Mouse (Mus musculus): ENCODE results near the gene Myom1.

Myom1 gene

GRCm38 (mm10) chr17:71127464-71128110 is 125.2 kb downstream of the Myom1 start:
- Histone ChIP-seq H3K4me3 (replicated peaks; ENCODE audit: low read length) (no peak overlapping the region), H3K9me3 (ENCODE audit: low read length) (no peaks in the 10 kb centered on the region), H3K4me1 (replicated peaks; ENCODE audit: low read depth, low read length) (peaks cover 7% of the 10 kb centered on the region), H3K27me3 (ENCODE audit: insufficient read depth, low read length) (peaks cover 23% of the 10 kb centered on the region), H3K36me3 (ENCODE audit: insufficient read depth, low read length) (no peaks in the 10 kb centered on the region)
- no peak for TF ChIP-seq CTCF (conservative IDR thresholded peaks at IDR 0.05; ENCODE audit: low read length)
- TF ChIP-seq NANOG (IDR thresholded peaks at IDR 0.05; ENCODE audit: borderline replicate concordance, low read length), result no peak
- no peak for TF ChIP-seq POU5F1 (IDR thresholded peaks at IDR 0.05; ENCODE audit: borderline replicate concordance, low read length)

GRCm38 (mm10) chr17:71129489-71130261 is 127.2 kb downstream of the Myom1 start:
- no peak overlapping the region for H3K4me3 ChIP-seq (replicated peaks; ENCODE audit: low read length)
- peaks cover 23% of the 10 kb centered on the region for H3K27me3 ChIP-seq (ENCODE audit: insufficient read depth, low read length)
- H3K9me3 ChIP-seq (ENCODE audit: low read length), result 0 out of 2 replicates have a peak, but pooled peaks cover 8% of the 10 kb centered on the region
- TF ChIP-seq POU5F1 (IDR thresholded peaks at IDR 0.05; ENCODE audit: borderline replicate concordance, low read length) (no peak), CTCF (conservative IDR thresholded peaks at IDR 0.05; ENCODE audit: low read length) (no peak), NANOG (IDR thresholded peaks at IDR 0.05; ENCODE audit: borderline replicate concordance, low read length) (no peak)
- H3K4me1 ChIP-seq (replicated peaks; ENCODE audit: low read depth, low read length), result peaks cover 7% of the 10 kb centered on the region
- no peaks in the 10 kb centered on the region for H3K36me3 ChIP-seq (ENCODE audit: insufficient read depth, low read length)

- H3K4me1 ChIP-seq (replicated peaks; ENCODE audit: low read depth, low read length), result no peaks in the 10 kb centered on the region
- H3K36me3 ChIP-seq (ENCODE audit: insufficient read depth, low read length), result no peaks in the 10 kb centered on the region
- H3K9me3 ChIP-seq (ENCODE audit: low read length), result 0 out of 2 replicates have a peak, but pooled peaks cover 8% of the 10 kb centered on the region
- H3K27me3 ChIP-seq (ENCODE audit: insufficient read depth, low read length), result peaks cover 7% of the 10 kb centered on the region
- no peak for TF ChIP-seq NANOG (IDR thresholded peaks at IDR 0.05; ENCODE audit: borderline replicate concordance, low read length)
- no peak for TF ChIP-seq CTCF (conservative IDR thresholded peaks at IDR 0.05; ENCODE audit: low read length)
- no peak for TF ChIP-seq POU5F1 (IDR thresholded peaks at IDR 0.05; ENCODE audit: borderline replicate concordance, low read length)
- H3K4me3 ChIP-seq (replicated peaks; ENCODE audit: low read length), result no peak overlapping the region
These were observed 129.8 kb downstream of the Myom1 start for GRCm38 (mm10) chr17:71132221-71132620.

GRCm38 (mm10) chr17:71132856-71133439 is 130.5 kb downstream of the Myom1 start:
- Histone ChIP-seq H3K27me3 (ENCODE audit: insufficient read depth, low read length) (no peaks in the 10 kb centered on the region), H3K4me1 (replicated peaks; ENCODE audit: low read depth, low read length) (no peaks in the 10 kb centered on the region), H3K36me3 (ENCODE audit: insufficient read depth, low read length) (no peaks in the 10 kb centered on the region), H3K4me3 (replicated peaks; ENCODE audit: low read length) (no peak overlapping the region), H3K9me3 (ENCODE audit: low read length) (0 out of 2 replicates have a peak, but pooled peaks cover 8% of the 10 kb centered on the region)
- no peak for TF ChIP-seq CTCF (conservative IDR thresholded peaks at IDR 0.05; ENCODE audit: low read length)
- no peak for TF ChIP-seq NANOG (IDR thresholded peaks at IDR 0.05; ENCODE audit: borderline replicate concordance, low read length)
- no peak for TF ChIP-seq POU5F1 (IDR thresholded peaks at IDR 0.05; ENCODE audit: borderline replicate concordance, low read length)

- Histone ChIP-seq H3K4me3 (replicated peaks; ENCODE audit: low read length) (no peak overlapping the region), H3K4me1 (replicated peaks; ENCODE audit: low read depth, low read length) (no peaks in the 10 kb centered on the region), H3K36me3 (ENCODE audit: insufficient read depth, low read length) (no peaks in the 10 kb centered on the region), H3K9me3 (ENCODE audit: low read length) (peaks cover 12% of the 10 kb centered on the region; the same call in 1 of the 2 replicates), H3K27me3 (ENCODE audit: insufficient read depth, low read length) (no peaks in the 10 kb centered on the region)
- TF ChIP-seq NANOG (IDR thresholded peaks at IDR 0.05; ENCODE audit: borderline replicate concordance, low read length), result no peak
- TF ChIP-seq CTCF (conservative IDR thresholded peaks at IDR 0.05; ENCODE audit: low read length), result no peak
- no peak for TF ChIP-seq POU5F1 (IDR thresholded peaks at IDR 0.05; ENCODE audit: borderline replicate concordance, low read length)
These were observed 132.1 kb downstream of the Myom1 start for GRCm38 (mm10) chr17:71134441-71134955.

GRCm38 (mm10) chr17:71135108-71135507 is 132.7 kb downstream of the Myom1 start:
- no peaks in the 10 kb centered on the region for H3K27me3 ChIP-seq (ENCODE audit: insufficient read depth, low read length)
- TF ChIP-seq NANOG (IDR thresholded peaks at IDR 0.05; ENCODE audit: borderline replicate concordance, low read length) (no peak), CTCF (conservative IDR thresholded peaks at IDR 0.05; ENCODE audit: low read length) (no peak), POU5F1 (IDR thresholded peaks at IDR 0.05; ENCODE audit: borderline replicate concordance, low read length) (no peak)
- H3K36me3 ChIP-seq (ENCODE audit: insufficient read depth, low read length), result no peaks in the 10 kb centered on the region
- no peak overlapping the region for H3K4me3 ChIP-seq (replicated peaks; ENCODE audit: low read length)
- no peaks in the 10 kb centered on the region for H3K4me1 ChIP-seq (replicated peaks; ENCODE audit: low read depth, low read length)
- H3K9me3 ChIP-seq (ENCODE audit: low read length), result peaks cover 12% of the 10 kb centered on the region; the same call in 1 of the 2 replicates

GRCm38 (mm10) chr17:71135866-71136265 is 133.4 kb downstream of the Myom1 start:
- no peaks in the 10 kb centered on the region for H3K36me3 ChIP-seq (ENCODE audit: insufficient read depth, low read length)
- peaks cover 12% of the 10 kb centered on the region; the same call in 1 of the 2 replicates for H3K9me3 ChIP-seq (ENCODE audit: low read length)
- H3K27me3 ChIP-seq (ENCODE audit: insufficient read depth, low read length), result no peaks in the 10 kb centered on the region
- H3K4me3 ChIP-seq (replicated peaks; ENCODE audit: low read length), result no peak overlapping the region
- no peaks in the 10 kb centered on the region for H3K4me1 ChIP-seq (replicated peaks; ENCODE audit: low read depth, low read length)
- TF ChIP-seq NANOG (IDR thresholded peaks at IDR 0.05; ENCODE audit: borderline replicate concordance, low read length), result no peak
